Mouse (Mus musculus) lung, postnatal 10 days (tissue): ENCODE results near the gene Acy3.
A peak's percentile ranks its signal among the peaks of the same experiment; 100 is the strongest.
"Not testable (repeated sequence)": the region's sequence is repeated elsewhere in the genome, so short reads cannot be mapped to it uniquely, and the experiment has no call there.

ENCODE experiments used
- DNase-seq: peaks from one replicate; pipeline ENCODE4 v3.0.0; 2021

Acy3 gene

GRCm38 (mm10) chr19:4004331-4004730 is 18.0 kb downstream of the Acy3 start:
- no peak for DNase-seq

- no peak for DNase-seq
Observed at GRCm38 (mm10) chr19:4005091-4005490, 18.7 kb downstream of the Acy3 start.

- DNase-seq, result no peak
Observed at GRCm38 (mm10) chr19:4005971-4006370, 19.6 kb downstream of the Acy3 start.

GRCm38 (mm10) chr19:4011086-4011485 is 24.7 kb downstream of the Acy3 start:
- no peak for DNase-seq

GRCm38 (mm10) chr19:4012432-4013022 is 26.2 kb downstream of the Acy3 start, which contains the start of gene Ndufv1:
Ndufv1 (minus strand) TSS chr19:4012806.
- DNase-seq, result peak; percentile 99

- no peak for DNase-seq
Observed at GRCm38 (mm10) chr19:4013066-4013465, 26.7 kb downstream of the Acy3 start.

GRCm38 (mm10) chr19:4014802-4015201 is 28.4 kb downstream of the Acy3 start:
- DNase-seq, result no peak

GRCm38 (mm10) chr19:4015635-4016034 is 29.3 kb downstream of the Acy3 start:
- no peak for DNase-seq

- DNase-seq, result no peak
Observed at GRCm38 (mm10) chr19:4017921-4018587, 31.7 kb downstream of the Acy3 start.

- DNase-seq, result peak; percentile 95
Observed at GRCm38 (mm10) chr19:4018743-4019583, 32.6 kb downstream of the Acy3 start.

GRCm38 (mm10) chr19:4023185-4023584 is 36.8 kb downstream of the Acy3 start:
- no peak for DNase-seq

- DNase-seq, result no peak
Observed at GRCm38 (mm10) chr19:4027576-4027975, 41.2 kb downstream of the Acy3 start.

GRCm38 (mm10) chr19:4032668-4033067 is 46.3 kb downstream of the Acy3 start:
- DNase-seq, result no peak

- no peak for DNase-seq
Observed at GRCm38 (mm10) chr19:4033298-4033697, 46.9 kb downstream of the Acy3 start.

- no peak for DNase-seq
Observed at GRCm38 (mm10) chr19:4033742-4034141, 47.4 kb downstream of the Acy3 start.

- no peak for DNase-seq
Observed at GRCm38 (mm10) chr19:4036327-4037045, 50.1 kb downstream of the Acy3 start.

- DNase-seq, result not testable (repeated sequence)
Observed at GRCm38 (mm10) chr19:4037154-4037787, 50.9 kb downstream of the Acy3 start.

- DNase-seq, result peak; percentile 95
Observed at GRCm38 (mm10) chr19:4037788-4038232, 51.4 kb downstream of the Acy3 start, which contains the start of gene Gstp1. Gstp1 (minus strand) TSS chr19:4037985.
